Mouse (Mus musculus): ENCODE results near the gene Trim80. TPM values are rescaled to one million over a fixed set of nuclear protein-coding genes. Genes with fewer than 3 reads are reported as not detected.

Trim80 gene
- total and polyA plus RNA-seq, 3 experiments = not detected

DNA sequence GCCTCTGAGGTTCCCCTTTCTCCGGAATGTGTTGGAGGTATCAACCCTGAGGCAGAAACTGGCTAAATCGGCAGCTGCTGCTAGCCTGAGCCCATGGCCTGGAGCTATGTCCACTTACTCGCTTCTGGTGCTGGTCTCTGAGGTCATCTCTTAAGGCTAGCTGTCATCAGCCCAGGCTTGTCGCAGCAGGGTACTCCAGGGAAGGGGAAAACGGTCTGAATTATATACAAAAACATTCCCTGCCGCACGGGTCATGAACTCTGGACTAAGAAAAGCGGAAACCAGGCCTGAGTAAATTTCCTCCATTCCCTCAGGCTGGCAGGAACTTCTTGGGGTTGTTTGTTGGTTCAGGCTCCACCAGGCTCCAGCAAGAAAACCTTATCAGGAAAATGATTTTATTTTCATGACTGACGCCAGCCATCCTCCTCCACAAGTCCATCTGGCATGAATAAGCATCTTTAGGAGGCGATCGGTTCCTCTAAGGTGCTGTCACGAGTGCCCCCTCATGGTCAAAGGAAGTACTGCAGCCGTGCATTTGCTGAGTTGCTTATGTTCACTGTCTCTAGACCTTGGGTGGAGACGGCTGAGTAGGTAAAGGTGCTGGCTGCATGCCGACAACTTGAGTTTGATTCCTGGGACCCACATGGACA is 33.4 kb downstream of the Trim80 start:
- no peaks in the 10 kb centered on the region for H3K9me3 ChIP-seq (replicated peaks; ENCODE audit: insufficient read depth, low read length)
- peak overlapping the region; percentile 66 for H3K27ac ChIP-seq (ENCODE audit: control insufficient read depth, low read depth, low read length)
- peak; percentile 99 for DNase-seq (ENCODE audit: low read depth, low spot score)
- peak overlapping the region; percentile 38 to 56 for H3K4me3 ChIP-seq (ENCODE audit: control insufficient read depth in 1 of 2, insufficient read depth in 1 of 2, low read depth in 2 of 2, low read length in 2 of 2)
- H3K9ac ChIP-seq (ENCODE audit: control insufficient read depth, low read depth, low read length, poor library complexity, severe bottlenecking) = peak overlapping the region; percentile 68
- no peaks in the 10 kb centered on the region for H3K27me3 ChIP-seq (ENCODE audit: control insufficient read depth in 1 of 2, insufficient read depth in 2 of 2, low read length in 2 of 2)
- peaks cover 10 to 44% of the 10 kb centered on the region in 2 experiments for H3K4me1 ChIP-seq (ENCODE audit: control insufficient read depth in 1 of 2, insufficient read depth in 2 of 2, low read length in 2 of 2)
- H3K79me2 ChIP-seq (ENCODE audit: control insufficient read depth, insufficient read depth, low read length, poor library complexity) = peaks cover 5% of the 10 kb centered on the region
- H3K36me3 ChIP-seq (ENCODE audit: control insufficient read depth in 1 of 2, insufficient read depth in 2 of 2, low read length in 2 of 2) = peaks cover 0 to 27% of the 10 kb centered on the region in 2 experiments; a peak in 2 of 4 replicates
- TF ChIP-seq ELF1 (IDR thresholded peaks at IDR 0.05; ENCODE audit: low read depth, low read length) = peak; percentile 65
- TF ChIP-seq ZKSCAN1 (IDR thresholded peaks at IDR 0.05; ENCODE audit: low read depth, low read length) = no peak
- TF ChIP-seq KAT2A (conservative IDR thresholded peaks at IDR 0.05; ENCODE audit: low read depth, low read length) = peak; percentile 42; the same call in 1 of the 2 replicates
- TF ChIP-seq POLR2A (IDR thresholded peaks at IDR 0.05; ENCODE audit: control insufficient read depth in 1 of 2, insufficient read depth in 1 of 2, low read depth in 1 of 2, low read length in 2 of 2, poor library complexity in 1 of 2) = peak in 1 of 2 experiments; percentile 65; a peak in 2 of 4 replicates
- peak; percentile 91 to 99 (median 98) for TF ChIP-seq CTCF (IDR thresholded peaks at IDR 0.05 in 2 of 3, conservative IDR thresholded peaks at IDR 0.05 in 1 of 3; ENCODE audit: control insufficient read depth in 1 of 3, insufficient read depth in 1 of 3, low read depth in 2 of 3, low read length in 3 of 3, poor library complexity in 1 of 3, severe bottlenecking in 1 of 3)
- TF ChIP-seq TCF12 (IDR thresholded peaks at IDR 0.05; ENCODE audit: low read depth, low read length) = peak; percentile 79
- no peak for TF ChIP-seq CHD2 (IDR thresholded peaks at IDR 0.05; ENCODE audit: low read length)
- TF ChIP-seq MEF2A (IDR thresholded peaks at IDR 0.05; ENCODE audit: extremely low read depth, insufficient replicate concordance, low read depth, low read length, poor library complexity, severe bottlenecking) = no peak
- TF ChIP-seq UBTF (IDR thresholded peaks at IDR 0.05; ENCODE audit: borderline replicate concordance, insufficient read depth, low read depth, low read length) = no peak
- TF ChIP-seq HCFC1 (IDR thresholded peaks at IDR 0.05; ENCODE audit: low read depth, low read length) = peak; percentile 73
- TF ChIP-seq TBP (IDR thresholded peaks at IDR 0.05; ENCODE audit: low read depth, low read length) = peak; percentile 78
- TF ChIP-seq POLR2AphosphoS5 (IDR thresholded peaks at IDR 0.05; ENCODE audit: borderline replicate concordance, low read depth, low read length) = no peak
- peak; percentile 92 for TF ChIP-seq SIN3A (IDR thresholded peaks at IDR 0.05; ENCODE audit: low read length)
- TF ChIP-seq GABPA (IDR thresholded peaks at IDR 0.05; ENCODE audit: low read depth, low read length) = peak; percentile 76; the same call in 1 of the 2 replicates
- TF ChIP-seq MXI1 (IDR thresholded peaks at IDR 0.05; ENCODE audit: low read depth, low read length) = peak; percentile 77
- peak; percentile 46; the same call in 1 of the 2 replicates for TF ChIP-seq BHLHE40 (IDR thresholded peaks at IDR 0.05; ENCODE audit: borderline replicate concordance, low read depth, low read length)
- peak; percentile 67; the same call in 1 of the 2 replicates for TF ChIP-seq NELFE (IDR thresholded peaks at IDR 0.05; ENCODE audit: low read depth, low read length)
- no peak for TF ChIP-seq ZNF384 (IDR thresholded peaks at IDR 0.05; ENCODE audit: low read depth, low read length)
- TF ChIP-seq POLR2AphosphoS2 (IDR thresholded peaks at IDR 0.05; ENCODE audit: low read length) = no peak
- TF ChIP-seq ETS1 (IDR thresholded peaks at IDR 0.05; ENCODE audit: low read depth, low read length) = peak; percentile 96
- TF ChIP-seq GATA1 (IDR thresholded peaks at IDR 0.05; ENCODE audit: low read depth, low read length) = peak; percentile 69; the same call in 1 of the 2 replicates
- peak; percentile 44; the same call in 1 of the 2 replicates for TF ChIP-seq MAZ (IDR thresholded peaks at IDR 0.05; ENCODE audit: low read depth, low read length)
- TF ChIP-seq MYB (IDR thresholded peaks at IDR 0.05; ENCODE audit: low read depth, low read length) = no peak; the same call in 1 of the 2 replicates
- TF ChIP-seq USF1 (IDR thresholded peaks at IDR 0.05; ENCODE audit: low read depth, low read length) = 0 out of 2 replicates have a peak, but pooled peaks have one; percentile 13
- peak; percentile 72 for TF ChIP-seq RCOR1 (IDR thresholded peaks at IDR 0.05; ENCODE audit: low read depth, low read length)
- TF ChIP-seq CHD1 (IDR thresholded peaks at IDR 0.05; ENCODE audit: low read depth, low read length) = no peak
- no peak for TF ChIP-seq ZMIZ1 (IDR thresholded peaks at IDR 0.05; ENCODE audit: low read depth, low read length)
- peak; percentile 90 for TF ChIP-seq SMC3 (IDR thresholded peaks at IDR 0.05; ENCODE audit: low read depth, low read length)
- 0 out of 2 replicates have a peak, but pooled peaks have one; percentile 14 for TF ChIP-seq JUND (IDR thresholded peaks at IDR 0.05; ENCODE audit: low read depth, low read length)
- peak; percentile 87; the same call in 1 of the 2 replicates for TF ChIP-seq MAFK (IDR thresholded peaks at IDR 0.05; ENCODE audit: borderline replicate concordance, low read depth, low read length)
- no peak for TF ChIP-seq USF2 (IDR thresholded peaks at IDR 0.05; ENCODE audit: borderline replicate concordance in 1 of 2, insufficient read depth in 1 of 2, low read depth in 1 of 2, low read length in 2 of 2)
- peak; percentile 87 for TF ChIP-seq MYC (IDR thresholded peaks at IDR 0.05; ENCODE audit: low read depth, low read length)
- TF ChIP-seq MAX (IDR thresholded peaks at IDR 0.05; ENCODE audit: low read length) = peak; percentile 74
- TF ChIP-seq EP300 (IDR thresholded peaks at IDR 0.05; ENCODE audit: low read depth in 1 of 2, low read length in 2 of 2) = peak; percentile 73 to 78
- TF ChIP-seq TAL1 (IDR thresholded peaks at IDR 0.05; ENCODE audit: low read length) = no peak
- no peak for TF ChIP-seq E2F4 (IDR thresholded peaks at IDR 0.05; ENCODE audit: borderline replicate concordance, low read depth, low read length)
